Mouse (Mus musculus) hindbrain, embryonic 15.5 days (tissue): ENCODE data around the gene Slc4a1. TPM values are rescaled to one million over a fixed set of nuclear protein-coding genes. Genes with fewer than 3 reads are reported as not detected.
"Not testable (repeated sequence)": the region's sequence is repeated elsewhere in the genome, so short reads cannot be mapped to it uniquely, and the experiment has no call there.

ENCODE experiments used
- ATAC-seq: fragments of 200-750 bp; cut with Nextera tagmentation; 2 replicates; pipeline ENCODE4 v1.8.0; 2017; ENCODE audit warnings: low read depth, moderate number of reproducible peaks, moderate TSS enrichment; ENCODE audit not compliant: low FRiP score
- H3K27ac ChIP-seq: fragments of 300-500 bp; sonication (generic); replicated peaks from 2 replicates; pipeline ENCODE4 v1.5.1; 2015; ENCODE audit warnings: mild to moderate bottlenecking, inconsistent platforms
- H3K27me3 ChIP-seq: fragments of 300-500 bp; sonication (generic); 2 replicates; pipeline ENCODE4 v1.6.1; 2015; ENCODE audit warnings: control low read depth, inconsistent platforms
- H3K36me3 ChIP-seq: fragments of 300-500 bp; sonication (generic); 2 replicates; pipeline ENCODE4 v1.6.1; 2015; ENCODE audit warnings: control low read depth, inconsistent platforms
- H3K4me1 ChIP-seq: fragments of 300-500 bp; sonication (generic); replicated peaks from 2 replicates; pipeline ENCODE4 v1.6.1; 2015; ENCODE audit warnings: control low read depth, inconsistent platforms
- H3K4me2 ChIP-seq: fragments of 300-500 bp; sonication (generic); 2 replicates; pipeline ENCODE4 v1.6.1; 2015; ENCODE audit warnings: moderate library complexity, mild to moderate bottlenecking, inconsistent platforms
- H3K4me3 ChIP-seq: fragments of 300-500 bp; sonication (generic); 2 replicates; pipeline ENCODE4 v1.5.1; 2015; ENCODE audit warnings: mild to moderate bottlenecking, inconsistent platforms
- H3K9ac ChIP-seq: fragments of 300-500 bp; sonication (generic); 2 replicates; pipeline ENCODE4 v1.6.1; 2015; ENCODE audit warnings: inconsistent platforms
- H3K9me3 ChIP-seq: fragments of 300-500 bp; sonication (generic); 2 replicates; pipeline ENCODE4 v1.6.1; 2016; ENCODE audit warnings: control low read depth, inconsistent platforms
- WGBS: fragments of 180-500 bp; shearing (Covaris S2); methylation state at CpG from one replicate; pipeline ENCODE4 v1.1.7; 2015; 5-methylcytosine and 5-hydroxymethylcytosine counted together
- polyA plus RNA-seq: library from polyadenylated mRNA; unstranded; fragments of >200 nt; fragmentation: Nextera tagmentation; extraction: Ambion mirVana; gene quantifications from 2 replicates; pipeline ENCODE4 v1.2.1, GENCODE M21; 2015

Gene Slc4a1
- polyA plus RNA-seq: 2.4 and 3.4 TPM in 2 replicates

- not testable (repeated sequence) for H3K4me3 ChIP-seq, H3K4me2 ChIP-seq, H3K27ac ChIP-seq, H3K27me3 ChIP-seq, H3K4me1 ChIP-seq, H3K9me3 ChIP-seq, H3K9ac ChIP-seq, H3K36me3 ChIP-seq, ATAC-seq
- 88% methylated on average over 8 of the region's 8 CpGs for WGBS
These were observed at the start of gene Slc4a1 for GRCm38 (mm10) chr11:102366103-102366502. Gene Slc4a1, minus strand, starts transcription at chr11:102366203.

DNA sequence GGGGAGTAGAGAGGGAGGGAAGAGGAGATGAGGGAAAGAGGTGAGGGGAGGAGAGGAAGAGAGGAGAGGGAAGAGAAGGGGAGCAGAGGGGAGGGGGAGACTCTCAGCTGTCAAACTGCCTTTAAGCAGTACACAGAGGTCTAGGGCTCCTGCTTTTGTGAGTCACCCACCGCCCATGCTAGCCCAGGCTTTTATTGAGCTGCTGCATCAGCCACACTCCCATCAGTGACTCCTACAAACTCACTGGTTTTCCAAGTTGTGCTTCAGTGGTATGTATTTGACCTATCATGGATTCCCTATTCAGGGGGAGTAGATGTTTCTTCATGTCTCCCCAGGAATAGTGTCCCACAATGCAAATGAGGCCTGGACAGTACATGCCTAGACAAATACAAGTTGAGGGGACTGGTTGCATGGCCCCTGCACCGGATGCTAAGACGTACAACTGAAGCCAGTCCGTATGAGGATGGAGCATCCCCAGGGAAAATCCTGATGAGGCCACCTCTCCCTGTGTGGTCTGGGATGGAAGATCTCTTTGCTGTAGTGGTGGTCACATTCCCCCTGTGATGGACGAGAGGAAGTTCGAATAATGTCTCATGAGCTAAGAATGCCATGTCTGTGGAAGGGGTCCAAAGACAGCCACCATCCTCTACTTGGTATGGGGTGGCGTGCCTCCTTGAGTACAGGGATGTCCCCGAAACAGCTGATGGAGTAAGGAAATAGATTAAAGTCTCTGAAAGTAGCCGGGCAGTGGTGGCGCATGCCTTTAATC lies 49.2 kb upstream of the Slc4a1 start:
- H3K9me3 ChIP-seq: no peaks in the 10 kb centered on the region
- H3K9ac ChIP-seq: no peak overlapping the region
- H3K27me3 ChIP-seq: no peaks in the 10 kb centered on the region
- WGBS: 72% methylated on average over 10 of the region's 10 CpGs
- no peaks in the 10 kb centered on the region for H3K4me1 ChIP-seq
- ATAC-seq: no peak
- H3K36me3 ChIP-seq: no peaks in the 10 kb centered on the region
- H3K27ac ChIP-seq: no peak overlapping the region
- H3K4me2 ChIP-seq: no peak overlapping the region
- no peak overlapping the region for H3K4me3 ChIP-seq

GRCm38 (mm10) chr11:102413059-102413458 lies 47.1 kb upstream of the Slc4a1 start:
- no peak overlapping the region for H3K27ac ChIP-seq
- H3K9ac ChIP-seq: no peak overlapping the region
- ATAC-seq: no peak
- no peak overlapping the region for H3K4me2 ChIP-seq
- peaks cover 7% of the 10 kb centered on the region for H3K4me1 ChIP-seq
- no peak overlapping the region for H3K4me3 ChIP-seq
- H3K36me3 ChIP-seq: no peaks in the 10 kb centered on the region
- WGBS: 79% methylated on average over 8 of the region's 8 CpGs
- no peaks in the 10 kb centered on the region for H3K27me3 ChIP-seq
- H3K9me3 ChIP-seq: no peaks in the 10 kb centered on the region

- no peak overlapping the region for H3K9ac ChIP-seq
- H3K4me2 ChIP-seq: no peak overlapping the region
- H3K27me3 ChIP-seq: no peaks in the 10 kb centered on the region
- H3K4me3 ChIP-seq: no peak overlapping the region
- peaks cover 13% of the 10 kb centered on the region for H3K4me1 ChIP-seq
- no peaks in the 10 kb centered on the region for H3K36me3 ChIP-seq
- ATAC-seq: no peak
- no peaks in the 10 kb centered on the region for H3K9me3 ChIP-seq
- WGBS: 6% methylated on average over 11 of the region's 11 CpGs
- H3K27ac ChIP-seq: no peak overlapping the region
These were observed 45.7 kb upstream of the Slc4a1 start for GRCm38 (mm10) chr11:102411704-102412103.

DNA sequence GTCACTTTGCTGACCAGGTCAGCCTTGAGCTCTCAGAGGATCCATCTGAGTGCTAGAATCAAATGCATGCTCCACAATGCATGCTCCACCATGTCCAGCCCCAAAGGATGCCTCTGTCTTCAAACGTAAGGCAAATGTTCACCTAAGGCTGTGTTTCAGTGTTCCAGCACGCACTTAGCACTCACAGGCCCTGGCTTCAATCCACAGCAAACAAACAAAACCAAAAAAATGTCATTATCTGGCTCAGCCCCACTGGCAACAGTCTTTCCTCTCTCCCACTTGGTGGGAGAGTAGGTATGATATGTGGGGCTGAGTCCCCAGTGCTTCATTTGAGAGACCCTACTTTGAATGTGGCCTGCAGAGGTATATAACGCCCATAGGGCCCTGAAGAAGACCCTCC lies 45.1 kb upstream of the Slc4a1 start:
- ATAC-seq: no peak
- no peak overlapping the region for H3K27ac ChIP-seq
- H3K4me2 ChIP-seq: no peak overlapping the region
- no peaks in the 10 kb centered on the region for H3K9me3 ChIP-seq
- 71% methylated on average over 3 of the region's 3 CpGs for WGBS
- no peaks in the 10 kb centered on the region for H3K27me3 ChIP-seq
- H3K4me3 ChIP-seq: no peak overlapping the region
- H3K36me3 ChIP-seq: no peaks in the 10 kb centered on the region
- H3K4me1 ChIP-seq: peaks cover 20% of the 10 kb centered on the region
- no peak overlapping the region for H3K9ac ChIP-seq

- H3K9me3 ChIP-seq: not testable (repeated sequence)
- 93% methylated on average over 3 of the region's 3 CpGs for WGBS
These were observed 44.3 kb upstream of the Slc4a1 start for GRCm38 (mm10) chr11:102410345-102410744.

GRCm38 (mm10) chr11:102409795-102410330 lies 43.9 kb upstream of the Slc4a1 start:
- Histone ChIP-seq H3K4me1 (peaks cover 31% of the 10 kb centered on the region), H3K9me3 (no peaks in the 10 kb centered on the region), H3K36me3 (no peaks in the 10 kb centered on the region), H3K27me3 (no peaks in the 10 kb centered on the region), H3K4me3 (no peak overlapping the region), H3K27ac (no peak overlapping the region), H3K4me2 (no peak overlapping the region), H3K9ac (no peak overlapping the region)
- 78% methylated on average over 3 of the region's 3 CpGs for WGBS
- no peak for ATAC-seq

More at GRCm38 (mm10) chr11:102410345-102410744, 44.3 kb upstream of the Slc4a1 start:
- H3K4me1 ChIP-seq: peaks cover 27% of the 10 kb centered on the region
- H3K27me3 ChIP-seq, H3K27ac ChIP-seq, H3K4me3 ChIP-seq, H3K9ac ChIP-seq, H3K4me2 ChIP-seq, ATAC-seq, H3K36me3 ChIP-seq: not testable (repeated sequence)

- peaks cover 2% of the 10 kb centered on the region; the same call in 1 of the 2 replicates for H3K36me3 ChIP-seq
- ATAC-seq: no peak
- no peaks in the 10 kb centered on the region for H3K27me3 ChIP-seq
- H3K4me2 ChIP-seq: peak overlapping the region; percentile 82
- 46% methylated on average over 15 of the region's 15 CpGs for WGBS
- peak overlapping the region; percentile 85 for H3K27ac ChIP-seq
- H3K9ac ChIP-seq: no peak overlapping the region
- no peaks in the 10 kb centered on the region for H3K9me3 ChIP-seq
- peak overlapping the region; percentile 66 for H3K4me3 ChIP-seq
- H3K4me1 ChIP-seq: peaks cover 38% of the 10 kb centered on the region
These were observed 43.1 kb upstream of the Slc4a1 start for GRCm38 (mm10) chr11:102408888-102409794.

- H3K9ac ChIP-seq: no peak overlapping the region
- peak overlapping the region; percentile 82 for H3K4me2 ChIP-seq
- H3K36me3 ChIP-seq: peaks cover 7% of the 10 kb centered on the region
- H3K4me3 ChIP-seq: peak overlapping the region; percentile 66
- no peaks in the 10 kb centered on the region for H3K9me3 ChIP-seq
- peak; percentile 94 for ATAC-seq
- H3K27me3 ChIP-seq: no peaks in the 10 kb centered on the region
- H3K4me1 ChIP-seq: peaks cover 38% of the 10 kb centered on the region
- WGBS: under 1% methylated on average over 32 of the region's 32 CpGs
- peak overlapping the region; percentile 85 for H3K27ac ChIP-seq
These were observed 42.4 kb upstream of the Slc4a1 start for GRCm38 (mm10) chr11:102408344-102408876.

DNA sequence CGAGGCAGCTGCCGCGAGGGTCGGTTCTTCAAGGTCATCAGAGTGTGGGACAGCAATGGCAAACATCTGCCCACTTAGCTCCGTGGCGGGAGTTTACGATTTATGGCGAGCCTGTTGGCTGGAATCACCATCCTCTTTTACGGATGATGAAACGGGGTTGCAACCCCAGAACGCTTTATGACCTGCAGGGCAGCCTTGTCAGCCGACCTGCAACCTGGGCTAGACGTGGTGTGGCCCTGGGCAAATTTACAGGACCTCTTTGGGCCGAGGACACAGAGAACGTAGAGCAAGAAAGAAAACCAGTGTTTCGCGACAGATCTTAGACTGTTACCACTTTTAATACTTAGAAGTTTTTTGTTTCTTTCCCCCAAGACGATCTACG lies 41.8 kb upstream of the Slc4a1 start, which contains the start of gene Slc25a39:
Gene Slc25a39, minus strand, starts transcription at position 113 of the 382 bp plus-strand sequence.
- H3K9ac ChIP-seq: peak within 1 kb of the TSS; percentile 72
- under 1% methylated on average over 19 of the region's 19 CpGs for WGBS
- no peaks in the 10 kb centered on the region for H3K27me3 ChIP-seq
- H3K27ac ChIP-seq: peak within 1 kb of the TSS; percentile 85
- peaks cover 13% of the 10 kb centered on the region for H3K36me3 ChIP-seq
- H3K4me3 ChIP-seq: peak within 1 kb of the TSS; percentile 66
- H3K9me3 ChIP-seq: no peaks in the 10 kb centered on the region
- peak within 1 kb of the TSS; percentile 82 for H3K4me2 ChIP-seq
- H3K4me1 ChIP-seq: peaks cover 38% of the 10 kb centered on the region
- no peak for ATAC-seq

- H3K4me2 ChIP-seq: peak overlapping the region; percentile 82
- H3K27ac ChIP-seq: peak overlapping the region; percentile 85
- peaks cover 38% of the 10 kb centered on the region for H3K4me1 ChIP-seq
- no peaks in the 10 kb centered on the region for H3K27me3 ChIP-seq
- H3K9ac ChIP-seq: peak overlapping the region; percentile 72
- ATAC-seq: peak; percentile 76
- under 1% methylated on average over 82 of the region's 85 CpGs for WGBS
- H3K9me3 ChIP-seq: no peaks in the 10 kb centered on the region
- H3K4me3 ChIP-seq: peak overlapping the region; percentile 66
- H3K36me3 ChIP-seq: peaks cover 19% of the 10 kb centered on the region
These were observed 41.2 kb upstream of the Slc4a1 start for GRCm38 (mm10) chr11:102406900-102407833.
